Mouse (Mus musculus) limb, embryonic 12.5 days (tissue): ENCODE measurements around the gene Ube2u. TPM values are rescaled to one million over a fixed set of nuclear protein-coding genes. Genes with fewer than 3 reads are reported as not detected.
A peak's percentile ranks its signal among the peaks of the same experiment; 100 is the strongest.

Experiments used
- ATAC-seq: fragments of 200-750 bp; cut with Nextera tagmentation; 2 replicates; pipeline ENCODE4 v1.8.0; 2017; ENCODE audit warnings: low read depth, moderate TSS enrichment; ENCODE audit not compliant: insufficient number of reproducible peaks, insufficient read depth, low FRiP score, low TSS enrichment
- H3K27ac ChIP-seq: fragments of 300-500 bp; sonication (generic); 2 replicates; pipeline ENCODE4 v1.5.1; 2016; ENCODE audit warnings: mild to moderate bottlenecking, moderate library complexity
- H3K27me3 ChIP-seq: fragments of 300-500 bp; sonication (generic); 2 replicates; pipeline ENCODE4 v1.6.1; 2016; ENCODE audit warnings: mild to moderate bottlenecking, moderate library complexity
- H3K36me3 ChIP-seq: fragments of 300-500 bp; sonication (generic); 2 replicates; pipeline ENCODE4 v1.6.1; 2016; ENCODE audit warnings: mild to moderate bottlenecking, moderate library complexity
- H3K4me1 ChIP-seq: fragments of 300-500 bp; sonication (generic); replicated peaks from 2 replicates; pipeline ENCODE4 v1.6.1; 2016
- H3K4me2 ChIP-seq: fragments of 300-500 bp; sonication (generic); 2 replicates; pipeline ENCODE4 v1.6.1; 2016; ENCODE audit warnings: mild to moderate bottlenecking, moderate library complexity
- H3K4me3 ChIP-seq: fragments of 300-500 bp; sonication (generic); replicated peaks from 2 replicates; pipeline ENCODE4 v1.5.1; 2016; ENCODE audit warnings: mild to moderate bottlenecking
- H3K9ac ChIP-seq: fragments of 300-500 bp; sonication (generic); replicated peaks from 2 replicates; pipeline ENCODE4 v1.6.1; 2016; ENCODE audit warnings: mild to moderate bottlenecking, moderate library complexity
- H3K9me3 ChIP-seq: fragments of 300-500 bp; sonication (generic); 2 replicates; pipeline ENCODE4 v1.6.1; 2016; ENCODE audit warnings: mild to moderate bottlenecking, moderate library complexity
- WGBS: fragments of 180-500 bp; shearing (Covaris S2); methylation state at CpG from one replicate; pipeline ENCODE4 v1.1.7; 2016; 5-methylcytosine and 5-hydroxymethylcytosine counted together
- polyA plus RNA-seq: library from polyadenylated mRNA; unstranded; fragments of >200 nt; fragmentation: Nextera tagmentation; extraction: Ambion mirVana; gene quantifications from 2 replicates; pipeline ENCODE4 v1.2.1, GENCODE M21; 2016

Gene Ube2u
- 0.19 and 0.48 TPM in 2 replicates for polyA plus RNA-seq

DNA sequence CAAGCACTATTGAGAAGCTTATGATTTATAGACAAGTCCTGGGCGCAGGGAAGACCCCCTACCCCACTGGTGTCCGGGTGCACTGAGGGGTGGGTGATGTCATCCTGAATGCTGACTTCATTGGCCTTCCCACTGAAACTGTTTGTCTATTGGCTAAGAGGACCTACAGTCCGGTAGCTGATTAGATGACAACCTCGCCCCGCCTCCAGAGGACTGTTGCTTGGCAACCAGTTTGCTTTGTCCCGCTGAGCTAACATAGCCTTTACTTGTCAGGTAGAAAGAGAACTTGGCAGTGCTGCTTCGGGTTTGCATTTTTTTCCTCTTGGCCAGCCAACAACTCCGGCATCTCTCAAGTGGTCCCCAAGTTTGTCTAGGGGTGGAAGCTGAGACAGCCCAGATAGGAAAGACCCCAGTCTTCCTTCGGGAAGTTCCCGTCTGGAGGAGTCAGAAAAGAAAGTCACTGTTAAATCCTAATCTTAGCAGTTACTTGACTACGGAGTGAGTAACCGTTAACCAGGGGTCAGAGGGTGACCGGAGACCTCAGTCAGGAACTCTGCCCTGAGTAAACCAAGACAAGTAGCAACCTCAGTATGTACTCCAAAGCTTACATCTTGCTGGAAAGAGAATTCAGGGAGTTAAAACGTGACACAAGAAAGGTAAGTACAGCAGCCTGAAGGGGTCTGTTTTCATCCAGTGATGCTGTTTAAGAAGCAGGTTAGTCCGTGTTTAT is at the start of gene Ube2u:
Gene Ube2u (plus strand): TSS at position 258 of the 730 bp plus-strand sequence.
- Histone ChIP-seq H3K36me3 (no peaks in the 10 kb centered on the region), H3K4me1 (peaks cover 6% of the 10 kb centered on the region; the same call in 1 of the 2 replicates), H3K4me3 (peak within 1 kb of the TSS; percentile 21), H3K4me2 (peak within 1 kb of the TSS; percentile 48), H3K9me3 (no peaks in the 10 kb centered on the region), H3K27ac (no peak within 1 kb of the TSS), H3K9ac (no peak within 1 kb of the TSS), H3K27me3 (no peaks in the 10 kb centered on the region)
- 0 out of 2 replicates have a peak, but pooled peaks have one; percentile 59 for ATAC-seq
- WGBS = 39% methylated on average over 15 of the region's 15 CpGs

DNA sequence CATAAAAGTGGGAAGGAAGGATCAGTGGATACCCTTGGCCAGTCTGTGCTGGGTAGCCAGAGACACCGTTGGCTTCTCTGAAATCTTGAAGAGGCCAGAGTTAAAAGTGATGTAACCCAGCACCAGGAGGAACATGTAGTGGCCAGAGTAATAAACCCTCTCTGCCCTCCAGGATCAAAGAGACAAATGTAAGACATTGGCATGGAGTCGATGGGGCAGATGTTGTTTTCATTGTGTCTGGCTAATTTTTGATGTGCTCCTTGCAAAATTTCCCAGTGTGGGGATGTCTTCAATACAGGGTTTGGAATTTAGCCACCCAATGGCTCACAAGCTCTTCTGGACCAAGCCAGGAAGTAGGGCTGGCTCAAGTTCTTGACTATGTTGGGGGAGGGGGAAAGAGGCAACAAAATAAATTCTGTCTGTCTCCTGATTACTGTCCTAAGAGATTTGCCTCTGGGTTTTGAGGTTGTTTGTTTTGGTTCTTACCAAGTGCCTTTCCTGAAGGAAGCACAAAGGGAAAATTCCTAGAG is 49.2 kb upstream of the Ube2u start:
- ATAC-seq = no peak

DNA sequence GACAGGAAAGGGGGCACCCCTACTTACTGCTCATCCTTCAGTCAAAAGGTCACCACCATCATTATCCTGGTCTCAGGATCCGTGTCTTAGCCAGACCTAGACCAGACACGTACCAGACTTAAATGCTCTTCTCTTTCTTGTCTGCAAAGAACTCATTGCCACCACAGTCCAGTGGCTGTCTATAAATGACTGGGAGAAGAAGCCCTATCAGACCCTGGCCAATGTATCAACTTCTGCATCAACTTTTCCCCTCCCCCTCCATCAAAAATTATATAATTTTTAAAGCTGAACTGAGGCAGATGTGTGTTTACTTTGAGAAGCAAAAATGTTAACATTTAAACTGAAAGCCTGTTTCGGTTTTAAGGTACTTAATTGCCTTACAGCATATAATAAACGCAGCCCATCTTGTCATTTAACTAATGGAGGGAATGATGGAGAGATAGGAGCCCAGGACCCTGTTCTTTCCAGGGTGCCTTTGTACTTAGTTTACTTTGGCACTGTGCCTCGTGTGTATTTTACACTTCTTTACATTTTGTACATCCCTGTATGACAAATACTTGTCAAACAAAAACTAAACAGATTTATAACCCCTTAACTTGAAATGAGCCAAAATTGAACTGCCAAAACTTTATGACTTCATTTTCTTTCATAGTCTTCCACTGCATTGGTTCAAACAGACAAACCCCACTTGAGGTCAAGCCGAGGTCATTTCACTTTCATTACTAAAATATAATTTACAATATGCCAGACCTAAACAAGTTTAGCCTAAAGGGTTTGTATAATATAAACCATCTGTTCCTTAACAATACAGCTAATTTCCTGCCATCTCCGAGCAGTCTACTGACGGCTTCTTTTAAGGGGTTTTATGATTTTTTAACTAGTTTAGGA is 43.1 kb upstream of the Ube2u start:
- peak; percentile 81 for ATAC-seq
- Histone ChIP-seq H3K4me1 (peaks cover 16% of the 10 kb centered on the region), H3K9me3 (no peaks in the 10 kb centered on the region), H3K36me3 (peaks cover under 1% of the 10 kb centered on the region; the same call in 1 of the 2 replicates), H3K27me3 (peaks cover 10% of the 10 kb centered on the region; the same call in 1 of the 2 replicates), H3K27ac (no peak overlapping the region), H3K4me3 (no peak overlapping the region), H3K4me2 (no peak overlapping the region), H3K9ac (no peak overlapping the region)
- whole genome bisulfite sequencing = 16% methylated on average over 8 of the region's 8 CpGs

More for the DNA sequence above, 49.2 kb upstream of the Ube2u start:
- no peaks in the 10 kb centered on the region for H3K36me3 ChIP-seq
- no peak overlapping the region for H3K27ac ChIP-seq
- peaks cover 9% of the 10 kb centered on the region; the same call in 1 of the 2 replicates for H3K4me1 ChIP-seq
- no peaks in the 10 kb centered on the region for H3K9me3 ChIP-seq
- H3K4me3 ChIP-seq = no peak overlapping the region
- no peak overlapping the region for H3K4me2 ChIP-seq
- 40% methylated on average over 2 of the region's 2 CpGs for WGBS
- no peak overlapping the region for H3K9ac ChIP-seq
- peaks cover 10% of the 10 kb centered on the region; the same call in 1 of the 2 replicates for H3K27me3 ChIP-seq

DNA sequence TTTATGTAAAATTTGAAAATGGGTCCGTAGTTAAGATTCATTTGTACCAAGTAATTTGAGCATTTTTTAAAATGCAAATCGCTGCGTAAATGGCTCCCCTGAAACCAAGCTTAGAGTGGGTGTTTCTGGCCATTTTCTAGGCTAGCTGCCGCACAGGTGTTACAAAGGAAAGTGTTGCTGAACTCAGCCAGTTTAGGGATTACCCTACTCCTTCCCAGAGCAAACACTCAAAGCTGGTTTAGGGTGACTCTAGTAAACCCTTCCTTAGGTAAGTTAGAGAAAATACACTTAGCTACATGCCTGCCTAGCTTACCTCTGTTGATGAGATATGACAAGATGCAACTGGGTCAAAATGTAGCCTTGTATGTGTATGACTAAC is 42.5 kb upstream of the Ube2u start:
- Histone ChIP-seq H3K9me3 (0 out of 2 replicates have a peak, but pooled peaks cover 2% of the 10 kb centered on the region), H3K36me3 (peaks cover 7% of the 10 kb centered on the region; the same call in 1 of the 2 replicates), H3K27me3 (peaks cover 7% of the 10 kb centered on the region; the same call in 1 of the 2 replicates), H3K9ac (no peak overlapping the region), H3K4me2 (no peak overlapping the region), H3K4me3 (no peak overlapping the region), H3K27ac (0 out of 2 replicates have a peak overlapping the region, but pooled peaks have one; percentile 18), H3K4me1 (peaks cover 16% of the 10 kb centered on the region)
- ATAC-seq = peak; percentile 73
- WGBS = 19% methylated on average over 4 of the region's 4 CpGs

DNA sequence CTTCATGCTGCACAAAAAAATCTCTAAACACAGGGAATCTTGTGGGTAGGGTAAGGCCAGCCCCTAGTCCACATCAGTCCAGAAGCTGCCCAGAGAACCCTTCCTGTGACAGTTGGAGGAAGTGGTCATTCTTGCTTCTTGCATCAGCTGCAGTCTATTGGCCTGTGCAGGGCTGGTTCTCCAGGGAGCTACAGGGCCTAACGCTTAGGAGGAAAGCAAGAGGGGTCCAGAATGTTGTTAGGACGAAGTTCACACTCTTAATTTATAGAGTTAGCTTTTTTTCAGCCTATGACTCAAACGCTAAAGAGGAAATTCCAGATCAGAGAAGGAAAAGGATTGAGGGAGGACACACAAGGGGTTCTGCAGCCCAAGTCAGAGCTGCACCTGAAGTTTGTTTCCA is 31.8 kb upstream of the Ube2u start:
- WGBS = 26% methylated on average over 3 of the region's 3 CpGs
- Histone ChIP-seq H3K9me3 (no peaks in the 10 kb centered on the region), H3K27me3 (no peaks in the 10 kb centered on the region), H3K4me3 (no peak overlapping the region), H3K36me3 (peaks cover 2% of the 10 kb centered on the region), H3K9ac (no peak overlapping the region), H3K27ac (no peak overlapping the region), H3K4me2 (no peak overlapping the region), H3K4me1 (no peaks in the 10 kb centered on the region; the same call in 1 of the 2 replicates)
- ATAC-seq = no peak

DNA sequence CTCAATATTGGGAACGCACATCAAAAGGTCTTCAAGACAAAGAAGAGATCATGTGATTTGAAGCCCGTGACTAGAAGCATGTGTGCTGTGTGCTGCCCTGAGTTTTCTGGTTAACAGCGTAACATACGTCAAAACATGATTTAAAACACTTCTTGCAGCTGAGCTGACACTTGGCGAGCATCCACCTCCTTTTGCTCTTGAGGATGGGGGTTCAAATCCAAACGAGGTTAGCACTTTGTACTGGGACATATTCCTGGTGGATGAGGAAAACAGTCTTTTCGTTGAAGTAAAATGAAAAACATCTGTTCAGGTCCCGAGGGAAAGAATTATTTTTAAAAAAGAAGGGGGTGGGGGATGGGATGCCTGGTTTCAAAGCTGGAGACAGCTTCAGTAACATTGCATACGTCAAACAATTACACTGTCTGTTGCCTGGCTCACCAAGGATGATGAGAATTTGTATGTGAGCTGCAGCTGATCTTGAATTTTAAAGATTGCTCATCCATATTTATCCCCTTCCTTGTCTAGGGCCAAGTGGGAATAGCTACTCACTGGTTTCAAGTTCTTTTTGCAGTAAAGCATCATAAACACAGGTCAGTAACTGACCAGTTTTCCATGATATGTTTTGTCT is 16.0 kb upstream of the Ube2u start:
- 15% methylated on average over 9 of the region's 9 CpGs for WGBS
- Histone ChIP-seq H3K4me2 (no peak overlapping the region), H3K27me3 (no peaks in the 10 kb centered on the region), H3K27ac (peak overlapping the region; percentile 18; the same call in 1 of the 2 replicates), H3K4me3 (no peak overlapping the region), H3K9ac (no peak overlapping the region), H3K4me1 (peaks cover 7% of the 10 kb centered on the region; the same call in 1 of the 2 replicates), H3K36me3 (no peaks in the 10 kb centered on the region), H3K9me3 (no peaks in the 10 kb centered on the region)
- no peak for ATAC-seq

DNA sequence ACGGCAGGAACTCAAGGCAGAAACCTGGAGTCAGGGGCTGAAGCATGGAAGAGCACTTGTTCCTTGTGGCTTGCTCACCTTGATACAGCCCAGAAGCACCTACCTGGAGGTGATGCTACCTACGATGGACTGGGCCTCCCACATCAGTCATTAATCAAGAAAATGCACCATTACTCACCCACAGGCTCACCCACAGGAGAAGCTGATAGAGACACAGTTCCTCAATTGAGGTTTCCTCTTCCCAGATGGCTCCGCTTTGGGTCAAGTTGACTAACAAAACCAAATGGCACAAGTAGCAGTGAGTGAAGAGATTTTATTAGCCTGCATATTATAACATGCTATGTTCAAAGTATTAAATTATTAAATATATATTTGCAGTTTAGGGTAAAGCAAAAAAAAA is 9.8 kb downstream of the Ube2u start:
- H3K9me3 ChIP-seq = no peaks in the 10 kb centered on the region
- ATAC-seq = no peak
- H3K4me3 ChIP-seq = no peak overlapping the region
- no peaks in the 10 kb centered on the region for H3K4me1 ChIP-seq
- no peaks in the 10 kb centered on the region for H3K27me3 ChIP-seq
- H3K27ac ChIP-seq = no peak overlapping the region
- H3K9ac ChIP-seq = no peak overlapping the region
- WGBS = 91% methylated on average over 3 of the region's 3 CpGs
- H3K36me3 ChIP-seq = no peaks in the 10 kb centered on the region
- no peak overlapping the region for H3K4me2 ChIP-seq

DNA sequence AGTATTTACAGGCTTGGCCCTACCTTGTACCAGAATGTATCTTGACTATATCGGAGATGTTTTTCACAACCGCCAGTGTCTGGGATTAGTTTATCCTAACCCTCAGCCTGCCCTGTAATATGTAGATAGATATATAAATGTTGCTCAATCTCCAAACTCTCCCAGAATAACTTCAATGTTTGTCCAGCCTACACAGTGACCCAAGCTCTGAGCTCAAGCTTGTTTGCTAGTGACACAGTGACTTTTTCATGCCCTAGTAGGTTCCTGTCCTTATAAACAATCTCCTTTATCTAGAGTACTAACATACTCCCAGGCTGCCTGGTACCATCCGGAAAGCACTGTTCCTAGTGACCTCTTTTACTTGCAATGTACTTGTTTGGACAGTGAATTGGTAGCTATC is 16.5 kb downstream of the Ube2u start:
- no peak overlapping the region for H3K4me2 ChIP-seq
- WGBS = 94% methylated on average over 3 of the region's 3 CpGs
- H3K4me3 ChIP-seq = no peak overlapping the region
- no peak overlapping the region for H3K27ac ChIP-seq
- no peaks in the 10 kb centered on the region for H3K27me3 ChIP-seq
- no peaks in the 10 kb centered on the region for H3K9me3 ChIP-seq
- ATAC-seq = no peak
- no peak overlapping the region for H3K9ac ChIP-seq
- H3K36me3 ChIP-seq = no peaks in the 10 kb centered on the region
- no peaks in the 10 kb centered on the region for H3K4me1 ChIP-seq

DNA sequence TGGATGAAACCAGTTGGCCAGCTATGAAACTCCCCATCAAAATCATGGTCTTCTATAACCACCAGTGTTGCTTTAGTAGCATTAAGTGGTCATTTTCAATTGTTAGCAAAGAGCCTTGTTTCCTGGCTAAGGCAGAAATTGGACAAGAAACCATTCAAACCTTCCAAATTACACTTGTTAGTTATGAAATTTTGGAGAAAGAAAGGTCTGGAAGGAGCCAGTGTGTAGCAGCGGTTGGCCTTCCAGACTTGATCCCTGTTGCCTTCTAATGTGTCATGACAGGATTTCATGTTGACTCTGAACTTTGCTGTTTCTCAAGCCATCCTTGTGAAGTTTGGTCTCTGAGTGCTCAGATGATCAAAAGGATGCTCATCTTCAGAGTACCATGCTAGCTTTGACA is 17.9 kb downstream of the Ube2u start:
- no peak overlapping the region for H3K27ac ChIP-seq
- no peak overlapping the region for H3K4me2 ChIP-seq
- H3K4me3 ChIP-seq = no peak overlapping the region
- no peaks in the 10 kb centered on the region for H3K36me3 ChIP-seq
- H3K4me1 ChIP-seq = no peaks in the 10 kb centered on the region
- WGBS = 90% methylated on average over 1 of the region's 1 CpGs
- no peaks in the 10 kb centered on the region for H3K9me3 ChIP-seq
- ATAC-seq = no peak
- H3K9ac ChIP-seq = no peak overlapping the region
- H3K27me3 ChIP-seq = no peaks in the 10 kb centered on the region

DNA sequence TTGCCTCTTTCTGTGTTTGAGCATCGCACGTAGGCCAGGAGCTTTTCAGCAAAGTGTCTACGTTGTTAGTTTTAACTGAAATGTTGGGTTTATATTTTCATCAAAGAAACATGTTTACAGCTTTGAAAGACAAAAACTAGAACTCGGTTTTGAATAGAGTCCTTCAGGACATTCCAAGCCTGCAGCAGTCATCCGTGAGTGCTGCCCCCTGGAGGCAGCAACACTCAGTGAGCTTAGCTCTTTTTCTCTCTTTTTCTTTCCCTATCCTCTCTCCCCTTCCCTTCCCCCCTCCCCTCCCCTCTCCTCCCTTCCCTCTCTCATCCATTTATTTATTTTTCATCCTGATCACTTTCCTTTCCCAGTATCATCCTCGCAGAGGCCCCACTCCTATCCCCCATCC is 19.5 kb downstream of the Ube2u start:
- no peak overlapping the region for H3K9ac ChIP-seq
- H3K4me3 ChIP-seq = no peak overlapping the region
- no peaks in the 10 kb centered on the region for H3K27me3 ChIP-seq
- no peaks in the 10 kb centered on the region for H3K36me3 ChIP-seq
- ATAC-seq = no peak
- no peak overlapping the region for H3K4me2 ChIP-seq
- H3K27ac ChIP-seq = no peak overlapping the region
- H3K9me3 ChIP-seq = no peaks in the 10 kb centered on the region
- H3K4me1 ChIP-seq = no peaks in the 10 kb centered on the region
- 58% methylated on average over 6 of the region's 6 CpGs for WGBS
